Mouse (Mus musculus) megakaryocyte, embryonic 14.5 days (primary cell): ENCODE results near the gene Atp9a.

Experiments used
- FLI1 ChIP-seq: IDR thresholded peaks from 2 replicates; pipeline ENCODE4 v1.6.1; 2012; ENCODE audit warnings: low read length, inconsistent platforms, mixed read lengths
- GATA1 ChIP-seq: IDR thresholded peaks from 3 replicates; pipeline ENCODE4 v1.6.1; 2012; ENCODE audit warnings: mixed read lengths, low read length, inconsistent platforms, borderline replicate concordance

- TF ChIP-seq GATA1 (no peak), FLI1 (no peak)
Observed at GRCm38 (mm10) chr2:168734023-168734422, 8.2 kb downstream of the Atp9a start.
